Comparison of ENCODE assay signal across 9 mouse cellular contexts in genomic region chr9:71772338-71772737, GRCm38 (mm10). TPM values are rescaled to one million over a fixed set of nuclear protein-coding genes. Genes with fewer than 3 reads are reported as not detected.
A peak's percentile ranks its signal among the peaks of the same experiment; 100 is the strongest.
DNase-seq lines count a peak whose midpoint lies in the region; ATAC-seq lines count a peak whose summit lies in the region.
"Had no signal": no experiment of that assay in that cellular context is flagged by ENCODE, and none has a peak within 500 bp of the region (broad histone marks: within the 10 kb centered on the region; RNA-seq: fewer than 3 reads in every experiment).

No protein-coding gene starts in this region.

- ATAC-seq in midbrain, embryonic 14.5 days (ENCODE audit: low FRiP score, low TSS enrichment), result no peak
- ATAC-seq in midbrain, embryonic 16.5 days, result no peak
- ATAC-seq in megakaryocyte-erythroid progenitor cell, adult 5-6 weeks (replicated peaks; ENCODE audit: low FRiP score, low TSS enrichment, poor library complexity, severe bottlenecking), result no peak

- peak; percentile 58 for DNase-seq in embryo, embryonic 10.5 days (ENCODE audit: low spot score)
- DNase-seq in embryo, embryonic 9.5 days (ENCODE audit: extremely low spot score), result no peak
- DNase-seq in midbrain, embryonic 14.5 days, result peak; percentile 47
- peak; percentile 61 to 73 for DNase-seq in cerebellum, adult 18-20 months
- DNase-seq in kidney, postnatal 4 days, result peak; percentile 73 to 77
- peak; percentile 29 to 71 for DNase-seq in spleen, postnatal 10 days (ENCODE audit: low spot score in 2 of 2)

- no peak overlapping the region for H3K27ac ChIP-seq in midbrain, embryonic 14.5 days (replicated peaks; ENCODE audit: low read depth, low read length)
- no peak overlapping the region for H3K27ac ChIP-seq in midbrain, embryonic 16.5 days (ENCODE audit: low read length)
- H3K27ac ChIP-seq: neural tube, embryonic 12.5 days had no signal

- 74% methylated on average over 5 of the region's 5 CpGs for WGBS in midbrain, embryonic 14.5 days
- 77% methylated on average over 5 of the region's 5 CpGs for WGBS in midbrain, embryonic 16.5 days

- H3K9me3 ChIP-seq in midbrain, embryonic 14.5 days (ENCODE audit: control insufficient read depth, low read length), result peaks cover 1% of the 10 kb centered on the region; the same call in 1 of the 2 replicates
- H3K9me3 ChIP-seq in midbrain, embryonic 16.5 days (replicated peaks; ENCODE audit: control insufficient read depth, low read length, poor library complexity, severe bottlenecking), result no peaks in the 10 kb centered on the region

- peaks cover 3% of the 10 kb centered on the region; the same call in 1 of the 2 replicates for H3K4me1 ChIP-seq in midbrain, embryonic 14.5 days (ENCODE audit: control insufficient read depth, insufficient read depth, low read length)
- peaks cover 10% of the 10 kb centered on the region; the same call in 1 of the 2 replicates for H3K4me1 ChIP-seq in midbrain, embryonic 16.5 days (ENCODE audit: control insufficient read depth, insufficient read depth, low read length)

- no peak overlapping the region for H3K4me2 ChIP-seq in midbrain, embryonic 14.5 days (ENCODE audit: low read length)
- H3K4me2 ChIP-seq in midbrain, embryonic 16.5 days (ENCODE audit: low read length), result no peak overlapping the region

- H3K9ac ChIP-seq in midbrain, embryonic 14.5 days (replicated peaks; ENCODE audit: low read length), result no peak overlapping the region
- no peak overlapping the region for H3K9ac ChIP-seq in midbrain, embryonic 16.5 days (ENCODE audit: low read depth, low read length)
- H3K9ac ChIP-seq: neural tube, embryonic 12.5 days had no signal

- H3K4me3 ChIP-seq in midbrain, embryonic 14.5 days (replicated peaks; ENCODE audit: low read depth, low read length), result no peak overlapping the region
- H3K4me3 ChIP-seq in midbrain, embryonic 16.5 days (ENCODE audit: low read depth, low read length), result no peak overlapping the region

- no peaks in the 10 kb centered on the region for H3K36me3 ChIP-seq in midbrain, embryonic 14.5 days (ENCODE audit: control insufficient read depth, insufficient read depth, low read length)
- no peaks in the 10 kb centered on the region for H3K36me3 ChIP-seq in midbrain, embryonic 16.5 days (ENCODE audit: control insufficient read depth, insufficient read depth, low read length)
- H3K36me3 ChIP-seq: neural tube, embryonic 12.5 days had no signal

- H3K27me3 ChIP-seq in midbrain, embryonic 14.5 days (ENCODE audit: control insufficient read depth, insufficient read depth, low read length), result peaks cover 35% of the 10 kb centered on the region
- peaks cover 19% of the 10 kb centered on the region for H3K27me3 ChIP-seq in midbrain, embryonic 16.5 days (ENCODE audit: control insufficient read depth, insufficient read depth, low read depth, low read length)

RNA-seq across cellular contexts. Expression of gene Cgnl1, which starts 0.9 kb away (rescaled TPM):
- polyA plus RNA-seq in midbrain, embryonic 14.5 days (2014; fragmentation: Nextera tagmentation; extraction: Ambion mirVana), result 1.3 and 4.4 TPM in 2 replicates
- polyA plus RNA-seq in midbrain, embryonic 16.5 days (2015; fragmentation: Nextera tagmentation; extraction: Ambion mirVana), result 4.2 and 4.6 TPM in 2 replicates
- total RNA-seq in megakaryocyte-erythroid progenitor cell, adult 5-6 weeks (2014; fragmentation: Nextera tagmentation), result not detected in 2 replicates
- total RNA-seq in megakaryocyte-erythroid progenitor cell, adult 5-6 weeks (2017), result not detected in 2 replicates
